Mouse (Mus musculus) liver, postnatal 0 days (tissue): ENCODE data around the gene Rdh5. TPM values are rescaled to one million over a fixed set of nuclear protein-coding genes. Genes with fewer than 3 reads are reported as not detected.
A peak's percentile ranks its signal among the peaks of the same experiment; 100 is the strongest.

Experiments
- ATAC-seq: fragments of 200-750 bp; cut with Nextera tagmentation; 2 replicates; pipeline ENCODE4 v1.8.0; 2017; ENCODE audit warnings: mild to moderate bottlenecking, moderate library complexity
- DNase-seq: peaks from one replicate; pipeline ENCODE4 v3.0.0-alpha.2; 2016
- H3K27ac ChIP-seq: fragments of 300-500 bp; sonication (generic); 2 replicates; pipeline ENCODE4 v1.5.1; 2014; ENCODE audit warnings: antibody characterized with exemption, moderate library complexity, mild to moderate bottlenecking, low read depth
- H3K27me3 ChIP-seq: fragments of 300-500 bp; sonication (generic); 2 replicates; pipeline ENCODE4 v1.6.1; 2014; ENCODE audit warnings: low read length, control low read depth, mixed read lengths; ENCODE audit not compliant: insufficient read depth
- H3K36me3 ChIP-seq: fragments of 300-500 bp; sonication (generic); replicated peaks from 2 replicates; pipeline ENCODE4 v1.6.1; 2014; ENCODE audit warnings: mild to moderate bottlenecking, control low read depth, low read length, moderate library complexity, mixed read lengths; ENCODE audit not compliant: insufficient read depth
- H3K4me1 ChIP-seq: fragments of 300-500 bp; sonication (generic); 2 replicates; pipeline ENCODE4 v1.6.1; 2014; ENCODE audit warnings: antibody characterized with exemption, mild to moderate bottlenecking, control low read depth; ENCODE audit not compliant: insufficient read depth
- H3K4me2 ChIP-seq: fragments of 300-500 bp; sonication (generic); 2 replicates; pipeline ENCODE4 v1.6.1; 2014; ENCODE audit warnings: low read depth, mild to moderate bottlenecking, low read length, moderate library complexity, mixed read lengths
- H3K4me3 ChIP-seq: fragments of 300-500 bp; sonication (generic); 2 replicates; pipeline ENCODE4 v1.5.1; 2014; ENCODE audit warnings: low read depth, low read length
- H3K9ac ChIP-seq: fragments of 300-500 bp; sonication (generic); replicated peaks from 2 replicates; pipeline ENCODE4 v1.6.1; 2014; ENCODE audit warnings: mild to moderate bottlenecking, moderate library complexity
- H3K9me3 ChIP-seq: fragments of 300-500 bp; sonication (generic); 2 replicates; pipeline ENCODE4 v1.6.1; 2016; ENCODE audit warnings: mild to moderate bottlenecking, control low read depth, low read length, mixed read lengths
- CTCF ChIP-seq: sonication (generic); IDR thresholded peaks from 2 replicates; pipeline ENCODE4 v1.5.1; 2016; ENCODE audit warnings: antibody characterized with exemption, low read depth
- EP300 ChIP-seq: IDR thresholded peaks from 2 replicates; pipeline ENCODE4 v1.6.1; 2016; ENCODE audit warnings: antibody characterized with exemption, low read depth, mild to moderate bottlenecking
- WGBS: fragments of 180-500 bp; shearing (Covaris S2); extraction: QIAGEN DNeasy Blood & Tissue Kit; methylation state at CpG from one replicate; pipeline ENCODE4 v1.1.7; 2014; ENCODE audit not compliant: insufficient replicate concordance; 5-methylcytosine and 5-hydroxymethylcytosine counted together
- polyA plus RNA-seq: library from polyadenylated mRNA; unstranded; fragments of >200 nt; fragmentation: Nextera tagmentation; extraction: Ambion mirVana; gene quantifications from 2 replicates; pipeline ENCODE4 v1.2.1, GENCODE M21; 2015

The Rdh5 gene
- polyA plus RNA-seq, 1 experiment from 2014 or later, result 63.1 TPM

DNA sequence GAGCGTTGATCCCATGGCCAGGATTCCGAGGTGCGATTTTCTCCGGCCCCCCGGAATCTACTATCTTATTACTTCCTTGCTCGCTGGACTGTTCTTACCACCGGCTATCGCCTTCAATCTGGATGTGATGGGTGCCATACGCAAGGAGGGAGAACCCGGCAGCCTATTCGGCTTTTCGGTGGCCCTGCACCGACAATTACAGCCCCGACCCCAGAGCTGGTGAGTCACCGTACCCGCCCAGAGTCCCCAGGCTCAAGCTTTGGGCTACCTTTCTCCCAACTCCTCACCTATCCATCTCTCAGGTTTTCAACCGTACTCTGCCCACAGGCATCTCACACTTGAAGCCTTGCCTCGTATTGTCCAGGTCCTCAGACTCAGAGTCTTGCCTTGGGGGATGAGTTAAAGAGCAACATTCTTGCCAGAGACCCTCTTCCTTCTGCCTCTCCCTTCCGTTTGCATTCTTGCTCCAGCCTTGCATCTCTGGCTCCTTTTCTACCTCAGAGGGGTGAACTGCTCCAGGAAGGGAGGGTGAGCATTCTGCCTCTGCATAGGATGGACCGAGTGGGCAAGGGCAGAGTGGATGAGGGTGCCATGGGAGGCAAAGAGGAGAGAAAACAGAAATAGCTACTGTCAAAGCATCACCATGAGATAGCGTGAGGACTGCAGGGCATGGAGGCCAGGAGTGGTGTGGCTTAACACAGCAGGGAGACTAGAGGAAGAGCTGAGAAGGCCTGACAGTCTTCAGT lies 11.5 kb upstream of the Rdh5 start:
- H3K36me3 ChIP-seq, result no peaks in the 10 kb centered on the region
- peaks cover 55% of the 10 kb centered on the region for H3K27me3 ChIP-seq
- 0 out of 2 replicates have a peak overlapping the region, but pooled peaks have one; percentile 11 for H3K9ac ChIP-seq
- H3K4me2 ChIP-seq, result peak overlapping the region; percentile 60
- TF ChIP-seq CTCF (no peak), EP300 (no peak)
- no peaks in the 10 kb centered on the region for H3K9me3 ChIP-seq
- H3K4me1 ChIP-seq, result 0 out of 2 replicates have a peak, but pooled peaks cover 4% of the 10 kb centered on the region
- no peak overlapping the region for H3K27ac ChIP-seq
- ATAC-seq (no peak), DNase-seq (no peak)
- 5% methylated on average over 21 of the region's 21 CpGs for WGBS
- peak overlapping the region; percentile 37 for H3K4me3 ChIP-seq

DNA sequence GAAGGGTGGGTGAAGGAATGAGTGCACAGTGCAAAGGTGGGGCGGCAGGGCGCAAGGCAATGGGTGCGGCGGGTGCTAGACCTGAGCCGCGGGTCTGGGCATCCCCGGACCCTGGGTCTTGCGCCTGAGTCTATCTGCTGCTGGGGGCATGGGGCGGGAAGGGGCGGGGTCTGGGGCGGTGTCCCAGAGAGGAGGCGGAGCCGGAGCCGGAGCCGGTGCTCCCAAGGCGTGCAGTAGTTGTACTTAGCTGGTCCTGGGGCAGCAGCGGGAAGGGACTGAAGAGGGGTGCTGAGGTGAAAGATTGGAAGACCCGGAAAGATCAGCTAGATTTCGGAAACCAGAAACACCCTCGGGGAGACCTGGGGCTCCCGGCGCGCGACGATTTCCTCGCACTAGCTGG lies 10.9 kb upstream of the Rdh5 start, which contains the start of gene Itga7:
Gene Itga7, plus strand, starts transcription at position 245 of the 400 bp plus-strand sequence.
- WGBS, result under 1% methylated on average over 26 of the region's 26 CpGs
- Histone ChIP-seq H3K4me1 (0 out of 2 replicates have a peak, but pooled peaks cover 4% of the 10 kb centered on the region), H3K4me3 (peak within 1 kb of the TSS; percentile 37), H3K27me3 (peaks cover 58% of the 10 kb centered on the region), H3K9me3 (no peaks in the 10 kb centered on the region), H3K9ac (0 out of 2 replicates have a peak within 1 kb of the TSS, but pooled peaks have one; percentile 11), H3K27ac (no peak within 1 kb of the TSS), H3K4me2 (peak within 1 kb of the TSS; percentile 60), H3K36me3 (no peaks in the 10 kb centered on the region)
- DNase-seq (peak; percentile 52), ATAC-seq (no peak)
- TF ChIP-seq EP300 (no peak), CTCF (no peak)

DNA sequence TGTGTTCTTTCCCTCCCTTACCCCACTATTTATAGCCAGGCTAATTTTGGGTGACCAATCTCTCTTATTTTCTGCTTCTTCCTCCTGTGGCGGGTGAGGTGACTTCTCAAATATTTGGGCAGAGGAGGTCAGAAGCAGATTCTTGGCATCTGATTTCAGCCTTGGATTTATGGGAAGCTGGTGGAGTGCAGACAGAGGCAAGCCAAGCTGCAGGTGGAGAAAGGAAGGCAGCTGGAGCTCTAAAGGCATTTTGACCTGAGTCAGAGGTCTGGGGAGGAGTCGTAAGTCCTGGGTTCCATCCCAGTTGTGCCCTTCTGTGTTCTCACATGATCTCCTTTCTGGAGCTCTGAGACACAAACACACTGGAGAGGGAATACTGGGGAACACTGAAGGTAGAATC lies 8.8 kb upstream of the Rdh5 start:
- Histone ChIP-seq H3K4me2 (no peak overlapping the region), H3K9me3 (no peaks in the 10 kb centered on the region), H3K9ac (no peak overlapping the region), H3K4me1 (0 out of 2 replicates have a peak, but pooled peaks cover 4% of the 10 kb centered on the region), H3K27ac (no peak overlapping the region), H3K4me3 (no peak overlapping the region), H3K27me3 (peaks cover 53% of the 10 kb centered on the region), H3K36me3 (no peaks in the 10 kb centered on the region)
- 39% methylated on average over 2 of the region's 2 CpGs for WGBS
- ATAC-seq (no peak), DNase-seq (no peak)
- TF ChIP-seq CTCF, result no peak
- TF ChIP-seq EP300, result no peak

DNA sequence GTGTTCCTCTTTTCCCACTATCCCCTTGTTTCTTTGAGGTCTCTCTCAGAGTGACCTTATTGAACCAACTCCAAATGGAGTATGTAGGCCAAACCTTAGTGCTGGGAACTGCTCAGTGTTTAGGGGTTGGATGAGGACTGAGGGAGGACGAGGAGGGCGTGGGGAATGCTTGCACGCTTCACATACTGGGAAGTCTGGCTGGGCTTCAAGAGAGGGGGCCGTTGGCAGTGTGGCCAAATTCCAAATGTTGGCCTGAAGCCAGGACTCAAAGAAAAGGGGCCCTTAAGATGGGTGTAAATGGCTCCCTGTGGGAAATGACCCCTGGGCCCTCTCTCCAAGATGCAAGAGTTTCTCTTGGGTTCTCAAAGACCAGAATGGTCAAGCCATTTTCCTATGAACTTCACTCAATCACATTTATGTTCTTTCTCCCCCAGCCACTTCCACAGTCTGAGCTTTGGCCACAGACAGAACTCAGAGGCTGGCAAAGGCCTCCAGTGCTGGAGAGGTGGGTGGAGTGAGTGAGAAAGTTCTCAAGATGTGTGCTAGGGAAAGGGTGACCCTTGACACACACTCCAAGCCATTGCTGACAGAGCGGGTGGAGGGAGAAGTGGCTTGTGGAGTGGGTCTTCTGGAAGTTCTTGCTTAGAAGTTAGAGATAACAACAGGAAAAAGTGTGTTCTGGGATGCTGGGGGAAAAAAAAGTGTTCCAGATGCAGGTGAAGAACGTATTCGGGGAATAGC lies 7.1 kb upstream of the Rdh5 start:
- TF ChIP-seq EP300 (no peak), CTCF (no peak)
- Histone ChIP-seq H3K27ac (no peak overlapping the region), H3K4me1 (0 out of 2 replicates have a peak, but pooled peaks cover 4% of the 10 kb centered on the region), H3K4me3 (no peak overlapping the region), H3K27me3 (peaks cover 45% of the 10 kb centered on the region), H3K9me3 (no peaks in the 10 kb centered on the region), H3K9ac (no peak overlapping the region), H3K36me3 (no peaks in the 10 kb centered on the region), H3K4me2 (no peak overlapping the region)
- WGBS, result 63% methylated on average over 7 of the region's 7 CpGs
- ATAC-seq (no peak), DNase-seq (no peak)

DNA sequence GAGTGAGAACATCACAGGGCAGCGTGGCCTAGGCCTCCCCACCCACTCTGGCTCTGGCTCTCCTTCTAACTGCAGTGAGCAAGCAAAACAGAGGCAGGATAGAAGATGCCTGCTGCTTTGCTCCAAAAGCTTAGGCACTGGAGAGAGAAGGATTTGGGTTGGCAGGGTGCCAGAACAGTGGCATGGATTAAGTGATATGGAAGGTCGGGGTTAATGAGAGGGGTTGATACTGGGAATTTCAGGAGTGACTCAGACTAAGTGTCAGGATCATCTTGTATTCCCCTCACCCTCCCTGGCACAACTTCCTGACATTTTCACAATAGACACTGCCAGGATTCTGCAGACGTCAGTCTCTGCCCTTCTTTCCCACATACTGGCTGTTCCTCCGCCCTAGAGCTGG lies 5.7 kb upstream of the Rdh5 start:
- H3K4me3 ChIP-seq, result no peak overlapping the region
- ATAC-seq (no peak), DNase-seq (no peak)
- no peak overlapping the region for H3K9ac ChIP-seq
- H3K27me3 ChIP-seq, result peaks cover 30% of the 10 kb centered on the region
- no peaks in the 10 kb centered on the region for H3K9me3 ChIP-seq
- WGBS, result 55% methylated on average over 4 of the region's 4 CpGs
- H3K4me2 ChIP-seq, result no peak overlapping the region
- H3K27ac ChIP-seq, result no peak overlapping the region
- H3K36me3 ChIP-seq, result no peaks in the 10 kb centered on the region
- peaks cover 8% of the 10 kb centered on the region for H3K4me1 ChIP-seq
- TF ChIP-seq CTCF, result no peak
- TF ChIP-seq EP300, result no peak

DNA sequence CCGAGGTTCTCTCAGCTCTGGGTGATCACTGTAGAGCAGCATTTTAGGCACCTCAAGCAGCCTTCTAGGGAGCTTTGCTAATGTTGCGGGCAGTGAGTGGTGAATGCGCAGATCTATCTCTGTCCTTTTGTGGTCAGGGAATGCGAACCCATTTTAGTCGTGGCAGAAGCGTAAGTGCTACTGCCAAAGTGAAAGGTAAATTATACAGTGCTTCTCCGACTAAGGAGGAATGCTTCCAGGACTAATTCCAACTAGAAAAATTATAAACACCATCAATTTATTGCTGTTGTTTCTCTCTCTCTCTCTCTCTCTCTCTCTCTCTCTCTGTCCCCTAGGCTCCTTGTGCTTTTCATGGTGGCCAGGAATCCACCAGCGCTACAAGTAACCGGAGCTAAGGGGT lies 1.2 kb upstream of the Rdh5 start, which contains the start of gene Bloc1s1:
Gene Bloc1s1, minus strand, starts transcription at position 101 of the 400 bp plus-strand sequence.
- peak within 1 kb of the TSS; percentile 74 for H3K4me3 ChIP-seq
- H3K9ac ChIP-seq, result peak within 1 kb of the TSS; percentile 77
- H3K9me3 ChIP-seq, result no peaks in the 10 kb centered on the region
- 0 out of 2 replicates have a peak, but pooled peaks cover 3% of the 10 kb centered on the region for H3K36me3 ChIP-seq
- H3K27ac ChIP-seq, result peak within 1 kb of the TSS; percentile 92
- peaks cover 31% of the 10 kb centered on the region for H3K4me1 ChIP-seq
- DNase-seq, result no peak
- ATAC-seq, result no peak
- H3K4me2 ChIP-seq, result peak within 1 kb of the TSS; percentile 79
- TF ChIP-seq EP300 (no peak), CTCF (no peak)
- 57% methylated on average over 9 of the region's 9 CpGs for WGBS
- H3K27me3 ChIP-seq, result peaks cover under 1% of the 10 kb centered on the region; the same call in 1 of the 2 replicates
